Mouse (Mus musculus): ENCODE data around the gene Lhfpl5.
A peak's percentile ranks its signal among the peaks of the same experiment; 100 is the strongest.
"Not testable (repeated sequence)": the region's sequence is repeated elsewhere in the genome, so short reads cannot be mapped to it uniquely, and the experiment has no call there.

Gene Lhfpl5

GRCm38 (mm10) chr17:28575244-28576125 is at the start of gene Lhfpl5:
Lhfpl5 (plus strand) TSS chr17:28575641.
- DNase-seq: no peak

GRCm38 (mm10) chr17:28527184-28528042 is 48.0 kb upstream of the Lhfpl5 start:
- DNase-seq: peak; percentile 44

- peak; percentile 89 for DNase-seq
Observed at GRCm38 (mm10) chr17:28528043-28528351, 47.4 kb upstream of the Lhfpl5 start.

- DNase-seq: no peak
Observed at GRCm38 (mm10) chr17:28529116-28529515, 46.3 kb upstream of the Lhfpl5 start.

GRCm38 (mm10) chr17:28530506-28530905 is 44.9 kb upstream of the Lhfpl5 start, which contains the start of gene Armc12:
Armc12 (plus strand) TSS chr17:28530806.
- DNase-seq: no peak

- DNase-seq: peak; percentile 56
Observed at GRCm38 (mm10) chr17:28531946-28532345, 43.5 kb upstream of the Lhfpl5 start.

GRCm38 (mm10) chr17:28532557-28532956 is 42.9 kb upstream of the Lhfpl5 start:
- no peak for DNase-seq

- DNase-seq: no peak
Observed at GRCm38 (mm10) chr17:28533327-28533726, 42.1 kb upstream of the Lhfpl5 start.

- no peak for DNase-seq
Observed at GRCm38 (mm10) chr17:28537881-28538280, 37.6 kb upstream of the Lhfpl5 start.

GRCm38 (mm10) chr17:28546925-28547324 is 28.5 kb upstream of the Lhfpl5 start:
- DNase-seq: peak; percentile 27

GRCm38 (mm10) chr17:28548550-28548949 is 26.9 kb upstream of the Lhfpl5 start:
- no peak for DNase-seq

- DNase-seq: no peak
Observed at GRCm38 (mm10) chr17:28549111-28549510, 26.3 kb upstream of the Lhfpl5 start, which contains the start of gene Clpsl2. Clpsl2 (plus strand) TSS chr17:28549411.

GRCm38 (mm10) chr17:28553040-28553793 is 22.2 kb upstream of the Lhfpl5 start:
- peak; percentile 74 for DNase-seq

GRCm38 (mm10) chr17:28554021-28554420 is 21.4 kb upstream of the Lhfpl5 start:
- not testable (repeated sequence) for DNase-seq

GRCm38 (mm10) chr17:28556635-28557396 is 18.6 kb upstream of the Lhfpl5 start:
- no peak for DNase-seq

- no peak for DNase-seq
Observed at GRCm38 (mm10) chr17:28557772-28558171, 17.7 kb upstream of the Lhfpl5 start.

GRCm38 (mm10) chr17:28560598-28560997 is 14.8 kb upstream of the Lhfpl5 start, which contains the start of gene Clps:
Clps (minus strand) TSS chr17:28560766.
- DNase-seq: no peak

GRCm38 (mm10) chr17:28561613-28562012 is 13.8 kb upstream of the Lhfpl5 start:
- DNase-seq: no peak

- peak; percentile 25 for DNase-seq
Observed at GRCm38 (mm10) chr17:28565181-28565580, 10.3 kb upstream of the Lhfpl5 start.

- no peak for DNase-seq
Observed at GRCm38 (mm10) chr17:28567541-28567940, 7.9 kb upstream of the Lhfpl5 start.

GRCm38 (mm10) chr17:28571868-28572267 is 3.6 kb upstream of the Lhfpl5 start:
- peak; percentile 40 for DNase-seq

GRCm38 (mm10) chr17:28572521-28572920 is 2.9 kb upstream of the Lhfpl5 start:
- DNase-seq: no peak

All from kidney, adult 9 months (tissue).